Mouse (Mus musculus): Measurements from ENCODE around the gene Dgkb. TPM values are rescaled to one million over a fixed set of nuclear protein-coding genes. Genes with fewer than 3 reads are reported as not detected.

The Dgkb gene
- polyA plus RNA-seq, 1 experiment from 2014 or later = 0.38 TPM

GRCm38 (mm10) chr12:37883781-37884180 is 66.3 kb downstream of the Dgkb start:
- WGBS = 65% methylated on average over 4 of the region's 4 CpGs
- H3K4me1 ChIP-seq (replicated peaks) = peaks cover 8% of the 10 kb centered on the region
- no peaks in the 10 kb centered on the region for H3K36me3 ChIP-seq
- no peak overlapping the region for H3K4me2 ChIP-seq
- H3K27ac ChIP-seq = no peak overlapping the region
- ATAC-seq (ENCODE audit: insufficient number of reproducible peaks, insufficient read depth, low FRiP score, low TSS enrichment, low read depth) = no peak
- no peaks in the 10 kb centered on the region for H3K9me3 ChIP-seq
- peaks cover 17% of the 10 kb centered on the region for H3K27me3 ChIP-seq
- no peak overlapping the region for H3K4me3 ChIP-seq (replicated peaks)
- no peak overlapping the region for H3K9ac ChIP-seq (replicated peaks)

- Histone ChIP-seq H3K27me3 (no peaks in the 10 kb centered on the region), H3K9me3 (no peaks in the 10 kb centered on the region), H3K27ac (no peak overlapping the region), H3K9ac (replicated peaks) (no peak overlapping the region), H3K36me3 (no peaks in the 10 kb centered on the region), H3K4me3 (replicated peaks) (no peak overlapping the region), H3K4me1 (replicated peaks) (no peaks in the 10 kb centered on the region), H3K4me2 (no peak overlapping the region)
- ATAC-seq (ENCODE audit: insufficient number of reproducible peaks, insufficient read depth, low FRiP score, low TSS enrichment, low read depth) = no peak
These were observed 71.1 kb downstream of the Dgkb start for GRCm38 (mm10) chr12:37888591-37888990.

- 87% methylated on average over 4 of the region's 4 CpGs for WGBS
- no peaks in the 10 kb centered on the region for H3K4me1 ChIP-seq (replicated peaks)
- no peak overlapping the region for H3K9ac ChIP-seq (replicated peaks)
These were observed 71.9 kb downstream of the Dgkb start for GRCm38 (mm10) chr12:37889431-37889830.

GRCm38 (mm10) chr12:37891336-37891735 is 73.8 kb downstream of the Dgkb start:
- no peak overlapping the region for H3K4me2 ChIP-seq
- no peak overlapping the region for H3K9ac ChIP-seq (replicated peaks)
- H3K4me1 ChIP-seq (replicated peaks) = no peaks in the 10 kb centered on the region
- ATAC-seq (ENCODE audit: insufficient number of reproducible peaks, insufficient read depth, low FRiP score, low TSS enrichment, low read depth) = no peak
- no peaks in the 10 kb centered on the region for H3K36me3 ChIP-seq
- no peak overlapping the region for H3K27ac ChIP-seq
- H3K27me3 ChIP-seq = no peaks in the 10 kb centered on the region
- WGBS = 92% methylated on average over 3 of the region's 3 CpGs
- H3K4me3 ChIP-seq (replicated peaks) = no peak overlapping the region
- H3K9me3 ChIP-seq = no peaks in the 10 kb centered on the region

More at GRCm38 (mm10) chr12:37889431-37889830, 71.9 kb downstream of the Dgkb start:
- Histone ChIP-seq H3K4me3 (replicated peaks) (no peak overlapping the region), H3K36me3 (no peaks in the 10 kb centered on the region), H3K27ac (no peak overlapping the region), H3K27me3 (no peaks in the 10 kb centered on the region), H3K9me3 (no peaks in the 10 kb centered on the region), H3K4me2 (no peak overlapping the region)
- no peak for ATAC-seq (ENCODE audit: insufficient number of reproducible peaks, insufficient read depth, low FRiP score, low TSS enrichment, low read depth)

GRCm38 (mm10) chr12:37942163-37942562 is 124.6 kb downstream of the Dgkb start:
- WGBS = 91% methylated on average over 2 of the region's 2 CpGs
- no peaks in the 10 kb centered on the region for H3K27me3 ChIP-seq
- no peaks in the 10 kb centered on the region for H3K4me1 ChIP-seq (replicated peaks)
- no peak overlapping the region for H3K4me3 ChIP-seq (replicated peaks)
- H3K27ac ChIP-seq = no peak overlapping the region
- H3K36me3 ChIP-seq = no peaks in the 10 kb centered on the region
- no peaks in the 10 kb centered on the region for H3K9me3 ChIP-seq
- no peak overlapping the region for H3K9ac ChIP-seq (replicated peaks)
- no peak for ATAC-seq (ENCODE audit: insufficient number of reproducible peaks, insufficient read depth, low FRiP score, low TSS enrichment, low read depth)
- H3K4me2 ChIP-seq = no peak overlapping the region

GRCm38 (mm10) chr12:37956193-37956592 is 138.7 kb downstream of the Dgkb start:
- H3K9me3 ChIP-seq = peaks cover 5% of the 10 kb centered on the region; the same call in 1 of the 2 replicates
- H3K4me2 ChIP-seq = no peak overlapping the region
- H3K36me3 ChIP-seq = no peaks in the 10 kb centered on the region
- no peak overlapping the region for H3K9ac ChIP-seq (replicated peaks)
- H3K4me3 ChIP-seq (replicated peaks) = no peak overlapping the region
- WGBS = 72% methylated on average over 4 of the region's 4 CpGs
- no peaks in the 10 kb centered on the region for H3K27me3 ChIP-seq
- no peaks in the 10 kb centered on the region for H3K4me1 ChIP-seq (replicated peaks)
- no peak for ATAC-seq (ENCODE audit: insufficient number of reproducible peaks, insufficient read depth, low FRiP score, low TSS enrichment, low read depth)
- H3K27ac ChIP-seq = no peak overlapping the region

- ATAC-seq (ENCODE audit: insufficient number of reproducible peaks, insufficient read depth, low FRiP score, low TSS enrichment, low read depth) = no peak
- 93% methylated on average over 1 of the region's 1 CpGs for WGBS
- Histone ChIP-seq H3K27me3 (no peaks in the 10 kb centered on the region), H3K27ac (no peak overlapping the region), H3K9ac (replicated peaks) (no peak overlapping the region), H3K4me3 (replicated peaks) (no peak overlapping the region), H3K4me1 (replicated peaks) (no peaks in the 10 kb centered on the region), H3K4me2 (no peak overlapping the region), H3K9me3 (no peaks in the 10 kb centered on the region), H3K36me3 (no peaks in the 10 kb centered on the region)
These were observed 154.0 kb downstream of the Dgkb start for GRCm38 (mm10) chr12:37971482-37971881.

- H3K4me1 ChIP-seq (replicated peaks) = no peaks in the 10 kb centered on the region
- H3K9ac ChIP-seq (replicated peaks) = no peak overlapping the region
These were observed 161.1 kb downstream of the Dgkb start for GRCm38 (mm10) chr12:37978498-37979187.

GRCm38 (mm10) chr12:37985352-37985751 is 167.8 kb downstream of the Dgkb start:
- no peak overlapping the region for H3K9ac ChIP-seq (replicated peaks)
- no peak for ATAC-seq (ENCODE audit: insufficient number of reproducible peaks, insufficient read depth, low FRiP score, low TSS enrichment, low read depth)
- H3K4me1 ChIP-seq (replicated peaks) = no peaks in the 10 kb centered on the region
- H3K27me3 ChIP-seq = no peaks in the 10 kb centered on the region
- H3K4me3 ChIP-seq (replicated peaks) = no peak overlapping the region
- no peaks in the 10 kb centered on the region for H3K9me3 ChIP-seq
- no peak overlapping the region for H3K27ac ChIP-seq
- H3K4me2 ChIP-seq = no peak overlapping the region
- H3K36me3 ChIP-seq = no peaks in the 10 kb centered on the region
- 81% methylated on average over 1 of the region's 1 CpGs for WGBS

More at GRCm38 (mm10) chr12:37978498-37979187, 161.1 kb downstream of the Dgkb start:
- Histone ChIP-seq H3K27ac (no peak overlapping the region), H3K4me2 (no peak overlapping the region), H3K4me3 (replicated peaks) (no peak overlapping the region), H3K36me3 (no peaks in the 10 kb centered on the region), H3K9me3 (no peaks in the 10 kb centered on the region), H3K27me3 (no peaks in the 10 kb centered on the region)
- ATAC-seq (ENCODE audit: insufficient number of reproducible peaks, insufficient read depth, low FRiP score, low TSS enrichment, low read depth) = no peak
- 39% methylated on average over 2 of the region's 2 CpGs for WGBS

- Histone ChIP-seq H3K9ac (replicated peaks) (no peak overlapping the region), H3K27ac (no peak overlapping the region), H3K4me2 (no peak overlapping the region), H3K9me3 (no peaks in the 10 kb centered on the region), H3K4me3 (replicated peaks) (no peak overlapping the region), H3K4me1 (replicated peaks) (no peaks in the 10 kb centered on the region), H3K27me3 (no peaks in the 10 kb centered on the region), H3K36me3 (no peaks in the 10 kb centered on the region)
- ATAC-seq (ENCODE audit: insufficient number of reproducible peaks, insufficient read depth, low FRiP score, low TSS enrichment, low read depth) = no peak
- 94% methylated on average over 1 of the region's 1 CpGs for WGBS
These were observed 170.6 kb downstream of the Dgkb start for GRCm38 (mm10) chr12:37988066-37988591.

- WGBS = 91% methylated on average over 1 of the region's 1 CpGs
- no peak overlapping the region for H3K4me3 ChIP-seq (replicated peaks)
- no peak for ATAC-seq (ENCODE audit: insufficient number of reproducible peaks, insufficient read depth, low FRiP score, low TSS enrichment, low read depth)
These were observed 175.7 kb downstream of the Dgkb start for GRCm38 (mm10) chr12:37993221-37993620.

GRCm38 (mm10) chr12:37996417-37996946 is 179.0 kb downstream of the Dgkb start:
- ATAC-seq (ENCODE audit: insufficient number of reproducible peaks, insufficient read depth, low FRiP score, low TSS enrichment, low read depth) = no peak
- H3K9me3 ChIP-seq = no peaks in the 10 kb centered on the region
- no peaks in the 10 kb centered on the region for H3K36me3 ChIP-seq
- H3K9ac ChIP-seq (replicated peaks) = no peak overlapping the region
- H3K4me2 ChIP-seq = no peak overlapping the region
- H3K27ac ChIP-seq = no peak overlapping the region
- 93% methylated on average over 6 of the region's 6 CpGs for WGBS
- H3K4me1 ChIP-seq (replicated peaks) = no peaks in the 10 kb centered on the region
- no peak overlapping the region for H3K4me3 ChIP-seq (replicated peaks)
- H3K27me3 ChIP-seq = no peaks in the 10 kb centered on the region

More at GRCm38 (mm10) chr12:37993221-37993620, 175.7 kb downstream of the Dgkb start:
- H3K36me3 ChIP-seq = no peaks in the 10 kb centered on the region
- H3K4me1 ChIP-seq (replicated peaks) = no peaks in the 10 kb centered on the region
- no peaks in the 10 kb centered on the region for H3K9me3 ChIP-seq
- H3K27ac ChIP-seq = no peak overlapping the region
- no peaks in the 10 kb centered on the region for H3K27me3 ChIP-seq
- no peak overlapping the region for H3K4me2 ChIP-seq
- H3K9ac ChIP-seq (replicated peaks) = no peak overlapping the region

Data from limb, embryonic 12.5 days (tissue).